Mouse (Mus musculus): Measurements from ENCODE around the gene Cnnm3.
A peak's percentile ranks its signal among the peaks of the same experiment; 100 is the strongest.

Gene Cnnm3

DNA sequence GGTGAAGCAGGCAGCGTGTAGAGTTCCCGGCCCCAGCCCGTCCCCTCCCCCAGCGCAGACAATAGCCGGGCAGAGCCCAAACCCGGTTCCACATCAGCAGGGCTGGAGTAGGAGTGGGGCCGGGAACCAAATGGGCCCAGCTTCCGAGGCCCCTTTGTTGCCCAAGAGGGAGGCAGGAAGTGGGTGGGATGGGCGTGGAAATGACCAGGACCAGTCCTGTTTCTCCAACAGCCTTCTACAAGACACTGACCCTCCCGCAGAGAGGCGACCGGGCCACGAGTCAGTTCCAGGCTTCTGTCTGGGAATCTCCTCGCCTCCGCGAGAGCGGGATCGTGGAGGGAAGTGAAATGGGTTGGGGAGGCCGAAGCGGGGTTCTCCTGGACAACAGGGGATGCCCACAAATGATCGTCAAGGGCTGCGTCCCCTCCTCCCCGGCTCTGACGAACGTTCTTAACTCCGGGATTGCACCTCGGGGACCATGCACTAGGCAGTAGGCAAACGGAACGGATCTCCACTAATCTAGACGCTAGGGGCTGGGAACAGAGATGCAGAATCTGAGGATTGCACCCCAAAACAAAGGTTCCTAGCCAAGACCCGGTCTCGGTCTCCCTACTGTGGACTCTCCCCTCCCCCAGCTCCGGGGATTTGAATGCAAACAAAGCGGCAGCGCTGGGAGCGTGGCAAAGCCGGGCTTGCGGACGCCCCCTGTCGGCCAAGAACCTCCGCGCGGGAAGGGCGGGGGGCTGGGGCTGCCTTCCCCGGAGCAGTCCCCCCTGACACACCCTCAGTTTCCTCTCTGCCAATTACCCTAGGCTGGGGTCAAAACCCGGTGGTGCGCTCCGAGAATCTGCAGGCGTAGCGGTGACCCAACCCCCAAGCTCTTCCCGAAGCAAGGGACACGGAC is 45.1 kb downstream of the Cnnm3 start:
- DNase-seq (ENCODE audit: low read depth, low spot score): peak; percentile 83

DNA sequence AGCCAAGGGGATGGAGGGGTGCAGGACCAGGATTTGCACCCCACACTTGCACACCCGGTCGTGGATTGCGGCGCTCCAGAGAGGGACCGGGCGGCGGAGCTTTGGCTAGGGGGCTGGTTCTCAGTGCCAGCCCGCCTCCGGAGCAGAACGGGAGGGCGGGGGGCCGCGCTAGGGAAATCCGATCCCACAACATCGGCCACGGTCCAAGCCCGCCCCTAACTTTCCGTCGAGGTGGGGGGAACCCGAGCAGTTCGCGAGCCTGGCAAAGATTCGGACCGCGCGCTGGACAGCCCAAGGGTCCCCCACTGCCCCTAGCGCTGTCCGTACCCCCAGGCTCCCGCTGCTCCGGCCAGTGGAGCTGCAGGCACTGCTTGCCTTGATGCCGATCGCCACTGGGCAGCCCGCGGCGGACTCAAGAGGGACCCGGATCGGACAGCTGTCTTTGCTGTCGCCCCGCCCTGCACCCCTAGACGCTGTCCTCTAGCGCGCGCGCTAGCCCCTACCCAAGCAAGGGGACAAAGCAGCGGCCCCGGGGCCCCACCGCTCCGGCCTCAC is 45.9 kb downstream of the Cnnm3 start:
- DNase-seq (ENCODE audit: low read depth, low spot score): peak; percentile 40

DNA sequence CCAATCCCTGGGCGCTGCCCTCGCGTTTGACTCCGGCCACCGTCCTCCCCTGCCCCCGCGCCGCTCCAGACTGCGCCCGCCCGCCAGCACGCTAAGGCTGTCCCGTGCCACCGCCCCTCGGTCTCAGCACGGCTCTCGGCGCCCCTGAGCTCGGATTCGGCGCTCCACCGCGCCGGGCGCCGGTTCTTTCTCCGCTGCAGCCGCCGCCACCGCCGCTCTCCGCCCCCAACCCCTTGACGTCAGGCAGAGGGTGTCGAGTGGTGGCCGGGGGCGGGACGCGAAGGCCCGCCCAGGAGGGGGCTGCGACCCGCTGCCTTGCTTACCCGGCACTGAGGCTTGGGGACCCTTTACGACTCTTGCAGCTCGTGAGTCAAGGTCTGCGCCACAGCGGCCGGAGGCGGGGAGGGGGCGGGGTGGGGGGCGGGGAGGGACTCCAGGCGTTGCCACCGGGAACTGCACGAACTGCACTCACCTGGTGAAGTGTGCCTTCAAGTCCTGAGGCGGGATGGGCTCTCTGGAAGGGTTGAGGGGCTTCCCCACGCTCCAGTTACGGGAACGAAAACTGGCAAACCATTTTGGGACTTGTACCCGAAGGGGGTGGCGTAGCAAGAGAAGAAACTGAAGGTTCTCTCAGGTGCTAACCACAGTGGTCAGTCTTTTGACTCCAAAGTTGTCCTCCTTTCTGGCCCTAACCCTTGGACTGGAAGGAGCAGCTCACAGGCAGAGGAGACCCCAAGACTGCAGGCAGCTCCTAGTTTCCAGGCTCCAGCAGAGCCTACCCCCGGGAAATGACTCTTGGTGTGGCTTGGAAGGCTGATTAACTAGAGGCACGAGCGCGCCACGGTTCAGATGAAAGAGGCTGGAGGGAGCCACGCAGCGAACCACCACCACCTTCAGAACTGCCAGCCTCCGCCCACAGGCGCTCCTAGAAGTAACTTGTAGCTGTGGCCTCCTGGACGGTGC is 46.6 kb downstream of the Cnnm3 start, which contains the start of gene Sema4c:
Gene Sema4c (minus strand): TSS at position 319 of the 963 bp plus-strand sequence.
- peak; percentile 48 for DNase-seq (ENCODE audit: low read depth, low spot score)

DNA sequence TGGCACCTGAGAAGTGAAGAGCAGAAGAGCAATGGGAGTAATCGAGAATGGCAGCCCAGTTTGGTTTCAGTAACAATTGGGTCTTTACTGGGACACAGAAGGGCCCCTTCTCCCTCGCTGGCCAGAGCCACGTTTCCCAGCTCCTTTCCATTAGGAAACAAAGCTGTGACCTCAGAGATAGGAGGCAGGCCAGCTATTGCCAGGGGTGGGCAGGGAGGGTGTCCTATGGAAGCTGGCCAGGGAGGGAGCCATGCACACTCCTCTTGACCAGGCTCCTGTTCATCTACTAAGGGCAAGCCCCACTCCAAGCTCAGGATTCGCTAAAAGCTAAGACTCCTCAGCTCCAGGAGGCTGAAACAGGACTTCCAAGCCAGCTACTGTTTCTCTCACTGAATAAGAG is 47.6 kb downstream of the Cnnm3 start:
- DNase-seq (ENCODE audit: low read depth, low spot score): no peak

DNA sequence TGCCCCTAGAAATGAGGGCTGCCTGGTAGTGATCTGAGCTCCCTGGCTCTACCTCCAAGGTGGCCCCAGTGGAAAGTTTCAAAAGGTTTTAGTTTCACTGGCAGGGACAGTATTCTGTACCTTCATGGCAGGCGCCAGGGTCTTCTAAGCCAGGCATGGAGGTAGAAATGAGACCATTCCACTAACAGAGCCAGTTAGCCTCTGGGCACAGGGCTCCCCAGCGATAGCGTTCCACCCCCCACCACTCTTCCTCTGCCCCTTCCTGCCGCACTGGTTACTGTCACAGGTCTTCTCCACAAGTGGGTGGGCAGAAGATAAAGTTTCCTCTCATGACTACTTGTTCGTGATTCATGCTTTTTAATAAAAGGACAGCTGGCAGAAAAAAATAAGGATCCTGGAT is 48.2 kb downstream of the Cnnm3 start:
- DNase-seq (ENCODE audit: low read depth, low spot score): no peak

DNA sequence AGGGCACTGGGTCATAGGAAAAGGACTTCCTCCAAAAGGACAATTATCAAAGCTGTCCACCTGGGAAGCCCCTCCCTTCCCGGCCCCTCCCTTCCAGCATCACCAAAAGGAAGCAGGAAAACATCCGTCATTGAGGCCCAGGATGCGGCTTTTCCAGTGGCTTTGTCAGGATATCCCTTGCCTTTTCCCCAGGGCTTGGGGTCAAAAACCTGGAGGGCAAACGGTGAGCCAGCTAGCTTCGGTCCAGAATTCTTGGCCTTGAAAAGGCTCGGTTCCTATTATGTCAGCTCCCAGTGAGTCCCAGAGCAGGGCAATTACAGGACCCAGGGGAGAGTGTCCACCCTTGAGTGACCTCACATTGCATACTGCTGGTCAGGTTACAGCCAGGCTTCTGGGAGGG is 49.2 kb downstream of the Cnnm3 start:
- DNase-seq (ENCODE audit: low read depth, low spot score): no peak

DNA sequence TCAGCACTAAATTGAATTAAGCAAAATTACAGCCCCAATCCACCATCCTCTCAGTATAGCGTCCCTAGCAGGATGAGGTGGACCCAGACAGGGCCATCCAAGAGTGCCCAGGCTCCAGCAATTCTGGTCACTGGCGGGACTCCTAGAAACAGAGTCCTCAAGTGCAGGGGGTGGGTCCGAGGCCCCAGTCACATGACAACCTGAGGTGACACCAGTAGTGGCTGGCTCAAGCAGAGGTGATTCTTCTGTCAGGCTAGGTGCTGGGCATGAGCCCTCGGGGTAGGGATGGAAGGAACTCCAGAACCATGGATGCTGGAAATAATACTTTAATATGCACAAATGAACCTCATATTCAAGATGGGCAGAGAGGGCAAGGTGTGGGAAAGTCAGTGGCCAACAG is 50.7 kb downstream of the Cnnm3 start:
- no peak for DNase-seq (ENCODE audit: low read depth, low spot score)

DNA sequence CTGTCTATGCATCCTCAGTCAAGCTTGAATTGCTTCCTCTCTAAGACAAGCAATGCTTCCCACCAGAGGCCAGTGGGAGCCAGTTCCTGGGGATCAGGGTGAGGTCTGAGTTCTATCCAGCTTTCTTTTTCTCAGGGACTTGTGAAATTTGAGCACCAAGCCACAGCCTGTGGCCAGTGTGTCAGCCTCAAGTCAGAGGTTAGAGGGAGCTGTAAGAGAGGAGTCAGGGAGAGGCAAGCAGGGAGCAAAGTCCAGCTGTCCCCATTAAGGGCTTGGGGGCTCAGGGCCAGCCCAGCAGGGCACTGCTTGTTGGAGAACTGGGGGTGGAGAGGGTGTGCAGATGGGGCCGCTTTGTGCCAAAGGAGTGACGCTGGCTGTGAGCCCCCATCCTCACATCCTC is 51.5 kb downstream of the Cnnm3 start:
- DNase-seq (ENCODE audit: low read depth, low spot score): no peak

DNA sequence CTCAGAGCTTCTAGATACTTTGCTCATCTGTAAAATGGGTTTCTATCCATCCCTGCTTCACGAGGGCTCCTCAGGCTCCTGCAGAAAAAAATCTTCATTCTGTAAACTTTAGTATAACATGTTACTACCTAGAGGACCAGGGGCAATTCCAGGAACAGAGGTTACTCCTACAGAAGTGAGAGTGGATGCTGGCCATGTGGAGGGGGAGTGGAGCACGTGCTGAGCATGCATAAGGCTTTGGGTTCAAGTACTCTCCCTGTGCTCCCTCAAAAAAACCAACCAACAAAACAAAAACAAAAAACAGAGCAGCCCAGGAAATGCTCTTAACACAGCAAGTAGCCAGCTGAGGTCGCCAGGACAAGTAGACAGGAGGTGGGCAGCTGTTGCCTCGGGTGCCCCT is 52.0 kb downstream of the Cnnm3 start:
- DNase-seq (ENCODE audit: low read depth, low spot score): no peak

DNA sequence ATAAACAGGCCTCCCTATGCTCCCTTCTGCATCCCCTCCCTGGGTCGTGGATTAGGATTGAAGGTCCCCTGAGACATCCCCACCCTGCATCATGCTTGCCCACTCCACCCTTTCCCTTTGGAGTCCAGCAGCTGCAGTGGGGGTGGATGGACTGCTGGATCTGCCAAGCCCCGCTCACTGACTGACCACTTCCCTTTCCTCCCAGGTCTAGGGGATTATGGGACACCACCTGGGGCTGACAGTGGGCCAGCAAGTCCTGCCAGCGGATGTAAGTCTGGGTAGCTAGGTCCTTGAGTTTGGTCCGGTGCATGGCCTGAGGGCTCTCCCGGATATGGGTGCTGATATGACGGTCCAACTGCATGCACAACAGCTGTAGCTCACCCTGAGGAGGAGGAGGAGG is 52.4 kb downstream of the Cnnm3 start:
- no peak for DNase-seq (ENCODE audit: low read depth, low spot score)

DNA sequence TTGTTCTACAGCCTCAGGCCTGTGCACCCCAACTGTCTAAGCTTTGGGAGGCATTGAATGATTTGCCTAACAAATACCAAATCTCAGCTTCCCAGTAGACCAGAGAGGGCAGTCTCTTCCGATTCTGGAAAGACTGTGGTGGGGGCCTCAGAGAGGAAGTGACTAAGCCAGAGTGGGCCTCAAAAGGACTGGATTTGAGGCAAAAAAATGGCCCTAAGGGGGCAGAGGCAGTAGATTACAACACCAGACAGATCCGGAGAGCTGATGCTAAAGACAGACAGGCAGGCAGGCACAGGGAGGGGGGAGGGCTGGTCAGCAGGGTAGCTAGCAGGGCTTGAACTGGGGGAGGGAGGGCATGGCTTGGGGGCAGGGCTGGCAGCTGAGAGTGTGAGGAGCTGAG is 54.8 kb downstream of the Cnnm3 start:
- DNase-seq (ENCODE audit: low read depth, low spot score): no peak

DNA sequence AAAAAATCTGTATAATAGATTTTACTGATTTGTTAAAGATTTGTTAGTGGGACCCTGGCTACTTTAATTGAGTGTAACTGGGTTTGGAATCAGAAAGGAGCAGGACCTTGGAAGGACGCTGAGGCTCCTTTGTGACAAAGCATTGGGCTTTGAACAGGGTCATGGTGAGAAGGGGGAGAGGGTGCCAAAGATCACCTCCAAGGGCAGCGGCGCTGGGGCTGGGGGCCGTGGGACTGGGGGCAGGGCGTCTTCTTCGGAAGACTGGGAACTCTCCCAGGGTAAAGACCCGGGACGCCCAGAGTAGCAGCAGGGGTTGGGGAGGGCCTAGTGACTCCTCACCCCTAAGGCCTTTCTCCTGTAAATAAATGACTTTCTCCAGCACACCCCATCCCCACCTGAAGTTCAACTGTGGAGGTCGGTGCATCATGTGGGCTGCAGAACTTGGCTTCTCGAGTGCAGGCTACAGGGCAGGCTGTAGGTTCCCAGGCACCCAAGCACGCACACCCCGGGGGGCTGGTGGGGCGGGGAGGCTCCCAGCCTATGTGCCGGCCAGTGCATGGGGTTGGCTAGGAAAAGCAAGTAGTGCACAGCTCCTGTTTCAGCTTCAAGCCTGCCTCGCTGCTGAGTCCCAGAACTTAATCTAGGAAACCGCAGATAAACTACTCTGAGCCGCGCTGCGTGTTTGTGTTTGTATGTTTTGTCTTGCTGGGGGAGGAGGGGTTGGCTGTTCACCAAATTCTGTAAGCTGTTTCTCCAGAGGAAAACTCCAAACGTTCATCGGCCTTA is 56.3 kb downstream of the Cnnm3 start:
- no peak for DNase-seq (ENCODE audit: low read depth, low spot score)

DNA sequence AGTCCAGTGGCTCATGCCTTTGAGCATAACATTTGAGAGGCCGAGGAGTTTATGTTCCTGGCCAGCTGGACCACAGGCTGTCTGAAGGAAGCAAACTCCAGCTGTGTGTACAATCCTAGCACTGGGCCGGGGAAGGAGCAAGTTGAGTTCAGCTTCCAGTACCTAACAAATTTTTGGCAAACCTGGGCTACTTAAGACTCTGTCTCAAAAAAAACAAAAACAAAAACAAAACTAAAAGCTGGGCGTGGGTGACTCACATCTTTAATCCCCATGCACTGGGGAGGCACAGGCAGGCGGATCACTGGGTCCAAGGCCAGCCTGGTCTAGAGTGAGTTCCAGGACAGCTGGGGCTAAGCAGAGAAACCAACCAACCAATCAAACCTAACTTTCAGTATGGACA is 57.1 kb downstream of the Cnnm3 start:
- DNase-seq (ENCODE audit: low read depth, low spot score): no peak

DNA sequence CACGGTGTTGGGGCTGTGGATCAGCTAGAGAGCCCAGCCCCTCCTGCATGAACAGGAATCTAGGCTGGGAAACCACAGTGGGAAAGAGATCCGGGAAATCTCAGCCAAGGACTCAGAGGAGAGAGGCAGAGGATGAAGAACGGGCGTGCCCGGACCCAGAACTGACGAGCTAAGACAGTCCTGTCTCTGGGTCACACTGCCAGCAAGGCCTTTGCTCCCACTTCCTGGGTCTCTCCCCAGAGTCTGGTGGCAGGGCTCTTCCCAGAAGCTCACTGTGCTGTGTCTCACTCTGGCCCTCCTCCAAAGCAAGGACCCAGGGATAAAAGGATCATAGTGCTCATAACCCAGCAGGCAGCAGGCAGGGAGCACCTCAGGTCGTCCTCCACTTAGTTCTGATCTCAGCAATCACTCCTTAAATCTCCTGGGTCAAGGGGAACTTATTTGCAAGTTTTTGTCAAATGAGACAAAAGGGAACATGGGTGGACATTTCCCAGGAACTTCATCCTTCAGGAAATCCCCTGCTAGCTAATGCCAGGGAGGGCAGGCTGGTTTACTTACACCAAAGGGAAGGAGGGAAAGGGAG is 58.1 kb downstream of the Cnnm3 start:
- no peak for DNase-seq (ENCODE audit: low read depth, low spot score)

DNA sequence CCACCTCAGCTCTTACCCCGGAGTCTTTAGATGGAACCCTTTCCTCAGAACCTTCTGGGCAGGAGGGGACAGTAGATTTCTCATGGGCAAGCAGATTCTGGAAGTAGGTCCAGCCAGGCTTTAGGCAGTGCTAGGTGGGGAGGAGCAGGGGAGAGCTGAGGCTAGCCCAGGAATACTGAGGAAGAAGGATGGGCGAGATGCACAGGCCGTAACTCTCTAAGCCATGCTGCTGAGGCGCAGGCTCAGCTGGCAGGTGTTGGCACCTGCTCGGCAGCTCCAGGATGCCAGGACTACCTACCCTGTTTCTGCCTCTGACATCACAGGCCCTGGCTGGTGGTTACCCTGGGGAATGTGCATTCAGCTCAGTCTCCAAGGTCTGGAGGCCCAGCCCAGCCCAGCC is 58.7 kb downstream of the Cnnm3 start:
- DNase-seq (ENCODE audit: low read depth, low spot score): no peak

DNA sequence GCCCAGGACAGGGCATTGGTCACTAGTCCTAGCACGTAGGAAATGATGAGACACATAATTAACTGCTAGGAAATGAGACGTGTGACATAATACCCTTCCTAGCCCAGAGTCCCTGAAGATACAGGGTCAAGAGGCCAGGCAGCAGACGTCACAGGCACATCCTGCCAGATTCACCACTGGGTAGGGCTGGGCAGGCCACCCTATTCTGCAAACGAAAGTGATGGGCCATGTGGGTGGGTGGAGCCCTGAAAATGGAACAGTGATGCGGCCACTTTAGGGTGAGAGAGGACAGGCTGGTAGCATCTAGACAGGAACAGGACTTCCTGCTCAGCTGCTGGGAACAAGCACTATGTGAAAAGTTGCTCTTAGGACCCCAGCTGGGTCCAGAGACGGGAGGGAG is 60.0 kb downstream of the Cnnm3 start:
- no peak for DNase-seq (ENCODE audit: low read depth, low spot score)

DNA sequence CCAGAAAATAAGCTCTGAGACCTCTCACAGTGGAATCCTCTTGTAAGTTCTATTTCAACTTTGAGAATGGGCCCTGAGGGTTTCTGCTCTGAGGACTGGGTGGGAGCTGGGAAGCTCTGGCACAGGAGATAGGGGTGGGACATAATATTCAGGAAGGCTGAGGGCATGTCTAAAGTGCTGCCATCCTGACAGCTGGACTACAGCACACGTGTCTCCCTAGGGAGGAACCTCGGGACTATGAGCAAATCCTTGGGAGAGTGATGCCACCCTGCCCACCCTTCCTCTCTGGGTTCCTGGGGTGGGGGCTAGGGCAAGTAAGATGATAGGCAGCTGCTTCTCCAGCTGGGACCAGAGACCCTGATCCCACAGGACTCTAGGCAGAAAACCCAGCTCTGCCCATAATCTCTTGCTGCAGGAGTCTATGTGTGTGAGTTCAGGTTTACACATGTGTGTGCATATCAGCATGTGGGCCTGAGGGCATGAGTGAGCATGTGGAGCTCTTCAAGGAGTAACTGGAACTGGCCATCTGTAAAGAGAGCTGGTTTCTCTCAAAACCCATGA is 60.6 kb downstream of the Cnnm3 start:
- DNase-seq (ENCODE audit: low read depth, low spot score): no peak

DNA sequence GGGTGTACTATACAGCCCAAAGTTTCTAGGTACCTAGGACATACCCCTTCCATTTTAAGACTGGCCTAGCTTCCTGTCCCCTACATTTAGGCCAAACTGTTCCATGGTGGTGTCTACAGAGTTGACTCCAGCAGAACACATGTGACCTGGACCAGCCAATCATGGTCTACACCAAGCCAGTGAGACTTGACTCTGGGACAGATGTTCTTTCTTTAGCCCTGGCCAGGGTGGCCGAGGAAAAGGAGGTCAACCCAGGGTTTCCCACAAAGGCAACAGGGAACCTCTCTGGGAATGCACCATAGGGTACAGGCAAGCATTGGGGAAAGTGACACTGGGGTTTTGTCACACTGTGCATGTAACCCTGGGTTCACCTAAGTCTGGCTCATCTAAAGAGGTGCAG is 61.0 kb downstream of the Cnnm3 start:
- DNase-seq (ENCODE audit: low read depth, low spot score): no peak

DNA sequence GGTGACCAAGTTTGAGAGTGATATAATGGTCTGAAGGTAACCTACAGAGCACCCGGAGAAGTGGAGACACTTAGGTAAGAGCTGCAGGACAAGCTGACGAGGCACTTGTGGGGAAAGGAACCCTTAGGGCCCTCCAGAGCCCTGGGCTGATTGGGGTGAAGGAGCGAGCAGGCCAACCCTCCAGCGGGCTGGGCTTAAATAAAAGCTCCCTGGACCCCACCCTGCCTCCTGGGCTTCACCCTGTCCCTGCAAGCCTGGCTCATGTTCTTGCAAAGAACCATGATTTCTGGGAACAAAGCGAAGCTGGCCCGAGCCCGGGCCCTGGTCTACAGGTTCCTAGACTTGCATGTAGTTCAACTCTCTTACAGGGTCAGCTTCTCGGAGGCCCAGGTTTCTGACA is 61.9 kb downstream of the Cnnm3 start:
- DNase-seq (ENCODE audit: low read depth, low spot score): no peak

DNA sequence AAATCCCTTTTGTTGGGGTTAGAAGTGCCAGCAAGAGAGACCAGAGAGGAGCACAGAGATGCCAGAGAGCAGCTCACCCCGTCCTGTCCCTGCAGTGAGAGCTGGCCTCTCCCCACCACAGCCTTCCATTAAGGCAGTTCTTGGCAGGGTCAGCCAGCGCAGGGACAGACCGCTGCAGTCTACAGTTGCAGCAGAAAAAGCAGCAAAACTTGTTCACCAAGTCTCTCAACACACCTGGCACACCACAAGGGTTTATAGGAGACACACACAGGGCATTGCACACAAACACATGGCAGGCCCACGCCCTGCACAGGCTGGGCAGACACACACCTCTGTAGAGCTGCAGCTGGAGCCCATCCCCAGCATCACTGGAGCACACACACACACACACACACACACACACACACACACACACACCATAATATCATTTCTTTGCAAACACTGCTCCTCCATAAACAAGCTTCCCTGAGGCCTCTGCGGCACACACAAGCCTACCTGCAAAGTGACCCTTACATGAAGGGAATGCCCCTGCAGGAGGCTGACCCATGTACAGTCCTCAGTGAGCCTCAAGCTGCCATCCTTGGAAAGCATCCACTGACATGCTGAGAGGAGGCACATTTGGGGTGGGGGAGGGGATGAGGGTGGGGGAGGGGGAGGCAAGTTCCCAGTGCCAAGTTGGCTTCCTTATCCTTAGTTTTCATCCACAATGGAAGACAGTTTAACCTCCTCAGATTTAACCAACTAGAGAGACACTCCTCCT is 62.7 kb downstream of the Cnnm3 start:
- DNase-seq (ENCODE audit: low read depth, low spot score): no peak
